ENCODE assay signal across 29 mouse cellular contexts in genomic region chr5:113765641-113766526, GRCm38 (mm10). TPM values are rescaled to one million over a fixed set of nuclear protein-coding genes. Genes with fewer than 3 reads are reported as not detected.
DNase-seq lines count a peak whose midpoint lies in the region; ATAC-seq and TF ChIP-seq lines count a peak whose summit lies in the region.
"Had no signal": no experiment of that assay in that cellular context is flagged by ENCODE, and none has a peak within 500 bp of the region (broad histone marks: within the 10 kb centered on the region; RNA-seq: fewer than 3 reads in every experiment).

No protein-coding gene starts in this region.

- no peak overlapping the region for H3K4me2 ChIP-seq in intestine, embryonic 15.5 days (replicated peaks)
- no peak overlapping the region for H3K4me2 ChIP-seq in intestine, postnatal 0 days (replicated peaks; ENCODE audit: low read depth)
- H3K4me2 ChIP-seq in CH12.LX (ENCODE audit: insufficient read depth, low read depth, poor library complexity, severe bottlenecking) = peak overlapping the region; percentile 19
- H3K4me2 ChIP-seq: hindbrain, embryonic 13.5 days; limb, embryonic 15.5 days had no signal

- dilution Hi-C loops in CH12.LX (cut with MboI; ENCODE audit: extremely low pct_ligation_motif_present, extremely low pct_unique_long_range_greater_than_20kb, low sequenced_read_pairs) = no loop called here

- ATAC-seq in intestine, embryonic 15.5 days = peak; percentile 46; the same call in 1 of the 2 replicates
- no peak for ATAC-seq in intestine, postnatal 0 days
- ATAC-seq: CD4-positive, CD25-positive, alpha-beta regulatory T cell, adult 4 months; forebrain, embryonic 14.5 days; inflammation-experienced regulatory T-cells, adult 6 months; liver, postnatal 0 days had no signal

- TF ChIP-seq POLR2A in CH12.LX (IDR thresholded peaks at IDR 0.05; ENCODE audit: low read depth, low read length) = no peak
- no peak for TF ChIP-seq POLR2A in bone marrow, adult 2 months (IDR thresholded peaks at IDR 0.05; ENCODE audit: borderline replicate concordance, control insufficient read depth, low read depth, low read length)

- H3K9me3 ChIP-seq in intestine, embryonic 15.5 days = no peaks in the 10 kb centered on the region
- no peaks in the 10 kb centered on the region for H3K9me3 ChIP-seq in intestine, postnatal 0 days (ENCODE audit: control insufficient read depth)
- no peaks in the 10 kb centered on the region for H3K9me3 ChIP-seq in CH12.LX (replicated peaks; ENCODE audit: low read length)
- H3K9me3 ChIP-seq: G1E; heart, embryonic 10.5 days; hindbrain, embryonic 13.5 days; limb, embryonic 15.5 days had no signal

- TF ChIP-seq RAD21 in CH12.LX (IDR thresholded peaks at IDR 0.05; ENCODE audit: low read depth, low read length) = no peak

- H3K36me3 ChIP-seq in intestine, embryonic 15.5 days = peaks cover 36% of the 10 kb centered on the region
- H3K36me3 ChIP-seq in intestine, postnatal 0 days (ENCODE audit: control insufficient read depth, insufficient read depth) = peaks cover 45% of the 10 kb centered on the region
- peaks cover 53 to 82% of the 10 kb centered on the region in 2 experiments for H3K36me3 ChIP-seq in CH12.LX (replicated peaks in 1 of 2; ENCODE audit: control insufficient read depth in 1 of 2, insufficient read depth in 1 of 2, low read length in 1 of 2)

- H3K27ac ChIP-seq in intestine, embryonic 15.5 days = no peak overlapping the region
- no peak overlapping the region for H3K27ac ChIP-seq in intestine, postnatal 0 days (ENCODE audit: low read depth, low read length)
- H3K27ac ChIP-seq in CH12.LX (ENCODE audit: insufficient read depth, low read depth) = peak overlapping the region; percentile 77
- H3K27ac ChIP-seq in bone marrow, adult 2 months (ENCODE audit: control insufficient read depth, insufficient read depth, low read depth, low read length, poor library complexity) = peak overlapping the region; percentile 26; the same call in 1 of the 2 replicates
- H3K27ac ChIP-seq: heart, embryonic 10.5 days; hindbrain, embryonic 13.5 days; limb, embryonic 15.5 days had no signal

- peak; percentile 78 for TF ChIP-seq EP300 in CH12.LX (IDR thresholded peaks at IDR 0.05; ENCODE audit: low read length)

- peaks cover 88% of the 10 kb centered on the region for H3K79me2 ChIP-seq in CH12.LX (replicated peaks; ENCODE audit: control insufficient read depth, extremely low read depth, insufficient read depth, poor library complexity, severe bottlenecking)

- H3K4me3 ChIP-seq in intestine, embryonic 15.5 days (replicated peaks) = no peak overlapping the region
- no peak overlapping the region for H3K4me3 ChIP-seq in intestine, postnatal 0 days (ENCODE audit: low read depth, low read length)
- peak overlapping the region in 1 of 3 experiments; percentile 8 for H3K4me3 ChIP-seq in CH12.LX (replicated peaks in 1 of 3; ENCODE audit: low read depth in 2 of 3, low read length in 2 of 3, poor library complexity in 1 of 3)
- H3K4me3 ChIP-seq in bone marrow, adult 2 months (replicated peaks; ENCODE audit: control insufficient read depth, low read depth, low read length) = no peak overlapping the region
- H3K4me3 ChIP-seq: erythroblast, embryonic 14.5 days; heart, embryonic 10.5 days; hindbrain, embryonic 13.5 days; limb, embryonic 15.5 days had no signal

- no peak overlapping the region for H3K9ac ChIP-seq in intestine, embryonic 15.5 days
- no peak overlapping the region for H3K9ac ChIP-seq in intestine, postnatal 0 days (ENCODE audit: low read depth, low read length)
- no peak overlapping the region for H3K9ac ChIP-seq in CH12.LX (ENCODE audit: insufficient read depth, low read depth)
- H3K9ac ChIP-seq: hindbrain, embryonic 13.5 days; limb, embryonic 15.5 days; liver, postnatal 0 days had no signal

- in situ Hi-C loops in CH12.LX (cut with MboI; ENCODE audit: low pct_ligation_motif_present, low pct_unique_long_range_greater_than_20kb, low sequenced_read_pairs) = no loop called here

- peaks cover 13% of the 10 kb centered on the region for H3K4me1 ChIP-seq in intestine, embryonic 15.5 days (replicated peaks)
- 0 out of 2 replicates have a peak, but pooled peaks cover 4% of the 10 kb centered on the region for H3K4me1 ChIP-seq in intestine, postnatal 0 days (replicated peaks; ENCODE audit: control insufficient read depth, insufficient read depth, low read length)
- H3K4me1 ChIP-seq in CH12.LX (ENCODE audit: control insufficient read depth in 1 of 2, insufficient read depth in 2 of 2) = peaks cover 31 to 80% of the 10 kb centered on the region in 2 experiments
- no peaks in the 10 kb centered on the region; the same call in 1 of the 2 replicates for H3K4me1 ChIP-seq in bone marrow, adult 2 months (ENCODE audit: control insufficient read depth, insufficient read depth, low read length)

- DNase-seq in adrenal gland, postnatal 10 days = peak; percentile 61
- DNase-seq in adrenal gland, adult 18-20 months (ENCODE audit: low spot score in 2 of 2) = no peak
- DNase-seq in CH12.LX (ENCODE audit: extremely low read depth) = peak; percentile 43
- DNase-seq in frontal cortex, postnatal 25 days (ENCODE audit: low spot score in 2 of 2) = no peak
- DNase-seq in cerebellum, adult 11 months = no peak
- DNase-seq: cerebellum, adult 9-10 months; kidney, postnatal 36 days; liver, postnatal 0 days; right cerebral cortex, postnatal 25 days; thymus, postnatal 14 days had no signal

- no peaks in the 10 kb centered on the region for H3K27me3 ChIP-seq in intestine, embryonic 15.5 days (replicated peaks)
- no peaks in the 10 kb centered on the region for H3K27me3 ChIP-seq in intestine, postnatal 0 days (replicated peaks; ENCODE audit: control insufficient read depth, insufficient read depth, low read length)
- no peaks in the 10 kb centered on the region for H3K27me3 ChIP-seq in CH12.LX (replicated peaks)
- H3K27me3 ChIP-seq: hindbrain, embryonic 13.5 days; limb, embryonic 15.5 days had no signal

- 78% methylated on average over 13 of the region's 13 CpGs for WGBS in intestine, embryonic 15.5 days
- 59% methylated on average over 13 of the region's 13 CpGs for WGBS in intestine, postnatal 0 days
- WGBS in bone marrow, adult 2 months = 64% methylated on average over 13 of the region's 13 CpGs

- TF ChIP-seq CTCF in intestine, postnatal 0 days (IDR thresholded peaks at IDR 0.05; ENCODE audit: low read depth) = no peak
- TF ChIP-seq CTCF in CH12.LX (conservative IDR thresholded peaks at IDR 0.05 in 1 of 2, IDR thresholded peaks at IDR 0.05 in 1 of 2; ENCODE audit: low read depth in 2 of 2, low read length in 2 of 2) = no peak
- no peak for TF ChIP-seq CTCF in bone marrow, adult 2 months (IDR thresholded peaks at IDR 0.05; ENCODE audit: control insufficient read depth, insufficient read depth, low read length)

RNA-seq across cellular contexts. Expression of gene Sart3, which starts 6.4 kb away (rescaled TPM):
- total RNA-seq in adrenal gland, postnatal 10 days (2021) = 10 to 100 TPM; 26.3 to 31.3 TPM
- 10 to 100 TPM; 28.4 to 33.7 TPM for total RNA-seq in adrenal gland, adult 18-20 months (2021)
- 40.2 and 43.8 TPM in 2 replicates for polyA plus RNA-seq in intestine, embryonic 15.5 days (2015; fragmentation: Nextera tagmentation; extraction: Ambion mirVana)
- polyA plus RNA-seq in intestine, postnatal 0 days (2015; fragmentation: Nextera tagmentation; extraction: Ambion mirVana) = 9.1 and 9.2 TPM in 2 replicates
- total RNA-seq in CH12.LX (2012; rRNA removed) (66.1 and 67.0 TPM in 2 replicates), CH12.LX (2014; rRNA removed) (27.2 and 28.8 TPM in 2 replicates)
- polyA plus RNA-seq in CH12.LX (2012; ENCODE audit: insufficient read length, low read depth) = 104 and 113 TPM in 2 replicates
- 42.7 and 57.4 TPM in 2 replicates for polyA plus RNA-seq in bone marrow, adult 2 months (2011; ENCODE audit: insufficient read depth, insufficient read length, low replicate concordance, missing spikeins)

RNA-seq across cellular contexts. Expression of gene Iscu, which starts 6.7 kb away (rescaled TPM):
- total RNA-seq in adrenal gland, postnatal 10 days (2021) = 100 to 1,000 TPM; 344 to 362 TPM
- total RNA-seq in adrenal gland, adult 18-20 months (2021) = 1,000 to 10,000 TPM in 1 of 2 experiments, 100 to 1,000 TPM in 1; 455 to 1,089 TPM
- 107 and 115 TPM in 2 replicates for polyA plus RNA-seq in intestine, embryonic 15.5 days (2015; fragmentation: Nextera tagmentation; extraction: Ambion mirVana)
- polyA plus RNA-seq in intestine, postnatal 0 days (2015; fragmentation: Nextera tagmentation; extraction: Ambion mirVana) = 133 and 145 TPM in 2 replicates
- total RNA-seq in CH12.LX (2012; rRNA removed) (79.3 and 81.5 TPM in 2 replicates), CH12.LX (2014; rRNA removed) (70.6 and 72.1 TPM in 2 replicates)
- 83.0 and 86.7 TPM in 2 replicates for polyA plus RNA-seq in CH12.LX (2012; ENCODE audit: insufficient read length, low read depth)
- polyA plus RNA-seq in bone marrow, adult 2 months (2011; ENCODE audit: insufficient read depth, insufficient read length, low replicate concordance, missing spikeins) = 108 and 116 TPM in 2 replicates

RNA-seq across cellular contexts. Expression of gene Ficd, which starts 30.3 kb away (rescaled TPM):
- total RNA-seq in adrenal gland, postnatal 10 days (2021) = 1 to 10 TPM; 7.3 to 7.7 TPM
- 10 to 100 TPM; 10.3 to 10.8 TPM for total RNA-seq in adrenal gland, adult 18-20 months (2021)
- polyA plus RNA-seq in intestine, embryonic 15.5 days (2015; fragmentation: Nextera tagmentation; extraction: Ambion mirVana) = 5.4 and 6.2 TPM in 2 replicates
- 4.6 and 5.0 TPM in 2 replicates for polyA plus RNA-seq in intestine, postnatal 0 days (2015; fragmentation: Nextera tagmentation; extraction: Ambion mirVana)
- 2.4 and 3.4 TPM in 2 replicates for total RNA-seq in CH12.LX (2012; rRNA removed)
- 2.0 and 2.5 TPM in 2 replicates for total RNA-seq in CH12.LX (2014; rRNA removed)
- polyA plus RNA-seq in CH12.LX (2012; ENCODE audit: insufficient read length, low read depth) = 2.2 and 2.4 TPM in 2 replicates
- 1.0 and 3.0 TPM in 2 replicates for polyA plus RNA-seq in bone marrow, adult 2 months (2011; ENCODE audit: insufficient read depth, insufficient read length, low replicate concordance, missing spikeins)

RNA-seq across cellular contexts. Expression of gene Tmem119, which starts 34.4 kb away (rescaled TPM):
- 10 to 100 TPM; 14.0 to 18.0 TPM for total RNA-seq in adrenal gland, postnatal 10 days (2021)
- 10 to 100 TPM in 1 of 2 experiments, 1 to 10 TPM in 1; 6.8 to 12.3 TPM for total RNA-seq in adrenal gland, adult 18-20 months (2021)
- polyA plus RNA-seq in intestine, embryonic 15.5 days (2015; fragmentation: Nextera tagmentation; extraction: Ambion mirVana) = 57.5 and 61.9 TPM in 2 replicates
- 21.1 and 23.0 TPM in 2 replicates for polyA plus RNA-seq in intestine, postnatal 0 days (2015; fragmentation: Nextera tagmentation; extraction: Ambion mirVana)
- total RNA-seq in CH12.LX (2012; rRNA removed) (0.30 and 0.46 TPM in 2 replicates), CH12.LX (2014; rRNA removed) (0.55 and 1.0 TPM in 2 replicates)
- 0.97 and 1.5 TPM in 2 replicates for polyA plus RNA-seq in CH12.LX (2012; ENCODE audit: insufficient read length, low read depth)
- 1.4 and 1.8 TPM in 2 replicates for polyA plus RNA-seq in bone marrow, adult 2 months (2011; ENCODE audit: insufficient read depth, insufficient read length, low replicate concordance, missing spikeins)
- polyA plus RNA-seq: CD4-positive, CD25-positive, alpha-beta regulatory T cell, adult 4 months; inflammation-experienced regulatory T-cells, adult 6 months had no signal

RNA-seq across cellular contexts. Expression of gene 1700069L16Rik, which starts 41.3 kb away (rescaled TPM):
- total RNA-seq in adrenal gland, postnatal 10 days (2021) = not detected
- total RNA-seq in adrenal gland, adult 18-20 months (2021) = not detected
- polyA plus RNA-seq in intestine, embryonic 15.5 days (2015; fragmentation: Nextera tagmentation; extraction: Ambion mirVana) = not detected in 2 replicates
- polyA plus RNA-seq in intestine, postnatal 0 days (2015; fragmentation: Nextera tagmentation; extraction: Ambion mirVana) = not detected in 2 replicates
- not detected in 2 replicates for total RNA-seq in CH12.LX (2012; rRNA removed)
- total RNA-seq in CH12.LX (2014; rRNA removed) = not detected in 2 replicates
- polyA plus RNA-seq in CH12.LX (2012; ENCODE audit: insufficient read length, low read depth) = not detected in 2 replicates
- not detected in 2 replicates for polyA plus RNA-seq in bone marrow, adult 2 months (2011; ENCODE audit: insufficient read depth, insufficient read length, low replicate concordance, missing spikeins)
- total RNA-seq: G1E; gastrocnemius, postnatal 4 days; left cerebral cortex, postnatal 36 days; midbrain, postnatal 0 days had no signal
- polyA plus RNA-seq: CD4-positive, CD25-positive, alpha-beta regulatory T cell, adult 4 months; cortical plate, adult 2 months; embryonic facial prominence, embryonic 11.5 days; erythroblast, embryonic 14.5 days; forebrain, embryonic 14.5 days; G1E; heart, embryonic 10.5 days; hindbrain, embryonic 13.5 days; inflammation-experienced regulatory T-cells, adult 6 months; kidney, embryonic 14.5 days; limb, embryonic 15.5 days; liver, postnatal 0 days; midbrain, postnatal 0 days; spleen, adult 2 months; stomach, embryonic 14.5 days had no signal

Comparison
In these comparisons a context has a peak if more than half of its experiments do, and no peak if none do; other contexts are left out.
1. DNase-seq: peak in adrenal gland, postnatal 10 days (single experiment) and CH12.LX (single experiment); none in adrenal gland, adult 18-20 months (0 of 2), frontal cortex, postnatal 25 days (0 of 2) and cerebellum, adult 11 months (single experiment).
2. H3K27ac ChIP-seq: peak in CH12.LX (single experiment) and bone marrow, adult 2 months (single experiment); none in intestine, embryonic 15.5 days (single experiment) and intestine, postnatal 0 days (single experiment).